Mouse (Mus musculus): ENCODE measurements around the gene Rab26.

Gene Rab26

GRCm38 (mm10) chr17:24507806-24508460 lies 26.1 kb downstream of the Rab26 start:
- no peak for DNase-seq (ENCODE audit: low spot score in 2 of 2)

- no peak for DNase-seq (ENCODE audit: low spot score in 2 of 2)
Measured at GRCm38 (mm10) chr17:24507129-24507664, 26.8 kb downstream of the Rab26 start.

GRCm38 (mm10) chr17:24506332-24507070 lies 27.5 kb downstream of the Rab26 start:
- peak in 1 of 2 experiments; percentile 32 for DNase-seq (ENCODE audit: low spot score in 2 of 2)

DNA sequence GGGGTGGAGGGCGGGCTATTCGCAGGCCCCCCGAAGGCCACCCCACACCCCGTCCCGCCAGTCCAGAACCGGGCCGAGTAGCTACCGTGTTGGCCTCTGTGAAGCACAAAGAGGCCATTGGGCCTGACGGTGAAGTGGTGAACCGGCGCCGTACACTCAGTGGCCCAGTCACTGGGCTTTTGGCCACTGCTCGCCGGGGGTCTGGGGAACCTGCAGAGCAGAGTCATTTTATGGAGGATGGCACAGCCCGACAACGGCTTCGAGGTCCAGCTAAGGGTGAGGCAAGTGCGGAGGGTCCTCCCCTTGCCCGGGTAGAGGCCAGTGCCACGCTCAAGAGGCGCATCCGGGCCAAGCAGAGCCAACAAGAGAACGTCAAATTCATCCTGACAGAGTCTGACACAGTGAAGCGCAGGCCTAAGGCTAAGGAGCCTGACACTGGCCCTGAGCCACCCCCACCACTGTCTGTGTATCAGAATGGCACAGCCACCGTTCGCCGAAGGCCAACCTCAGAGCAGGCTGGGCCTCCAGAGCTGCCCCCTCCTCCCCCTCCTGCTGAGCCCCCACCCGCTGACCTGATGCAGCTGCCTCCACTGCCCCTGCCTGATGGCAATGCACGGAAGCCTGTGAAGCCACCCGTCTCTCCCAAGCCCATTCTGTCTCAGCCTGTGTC lies 28.6 kb downstream of the Rab26 start:
- DNase-seq (ENCODE audit: low spot score in 2 of 2), result no peak

- DNase-seq (ENCODE audit: low spot score in 2 of 2), result no peak
Measured at GRCm38 (mm10) chr17:24504085-24504484, 29.9 kb downstream of the Rab26 start.

- DNase-seq (ENCODE audit: low spot score in 2 of 2), result no peak
Measured at GRCm38 (mm10) chr17:24502208-24502607, 31.8 kb downstream of the Rab26 start.

- DNase-seq (ENCODE audit: low spot score in 2 of 2), result no peak
Measured at GRCm38 (mm10) chr17:24496026-24496425, 38.0 kb downstream of the Rab26 start.

DNA sequence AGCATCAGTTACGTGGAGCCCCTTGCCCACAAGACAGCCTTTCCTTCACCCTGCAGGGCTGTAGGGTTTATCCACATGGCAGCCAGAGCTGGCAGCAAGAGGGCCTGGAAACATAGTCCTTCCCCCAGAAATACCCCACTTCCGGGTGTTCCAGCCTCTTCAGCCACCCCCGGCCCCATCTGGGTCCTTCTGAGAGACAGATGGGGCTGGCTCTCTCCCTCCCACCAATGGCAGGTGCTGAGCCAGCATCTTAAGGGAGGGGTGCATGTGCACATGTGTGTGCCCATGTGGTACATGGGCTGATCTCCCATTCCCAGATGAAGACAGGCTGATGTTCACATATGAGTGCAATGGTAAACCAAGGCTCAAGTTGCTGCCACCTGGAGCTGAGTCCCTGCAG lies 38.6 kb downstream of the Rab26 start:
- no peak for DNase-seq (ENCODE audit: low spot score in 2 of 2)

- DNase-seq (ENCODE audit: low spot score in 2 of 2), result no peak
Measured at GRCm38 (mm10) chr17:24494627-24495335, 39.2 kb downstream of the Rab26 start.

DNA sequence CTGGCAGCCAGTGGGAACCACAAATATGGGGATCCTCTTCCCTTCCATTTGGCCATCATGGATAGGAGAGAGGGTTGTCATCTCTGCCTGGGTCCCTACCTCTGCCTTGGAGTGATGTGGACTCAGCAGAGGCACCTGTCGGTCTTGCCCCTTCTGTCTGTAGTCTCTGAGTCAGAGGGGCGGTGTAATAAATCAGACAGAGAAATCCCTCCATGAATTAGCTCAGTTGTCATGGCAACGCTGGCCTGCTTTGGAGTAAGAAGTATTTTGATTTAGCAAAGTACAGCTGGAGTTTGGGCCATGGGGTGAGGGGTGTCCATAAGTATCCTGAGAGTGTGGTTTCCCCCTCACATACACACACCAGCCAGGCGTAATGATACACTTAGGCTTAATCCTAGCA lies 43.6 kb downstream of the Rab26 start:
- no peak for DNase-seq (ENCODE audit: low spot score in 2 of 2)

DNA sequence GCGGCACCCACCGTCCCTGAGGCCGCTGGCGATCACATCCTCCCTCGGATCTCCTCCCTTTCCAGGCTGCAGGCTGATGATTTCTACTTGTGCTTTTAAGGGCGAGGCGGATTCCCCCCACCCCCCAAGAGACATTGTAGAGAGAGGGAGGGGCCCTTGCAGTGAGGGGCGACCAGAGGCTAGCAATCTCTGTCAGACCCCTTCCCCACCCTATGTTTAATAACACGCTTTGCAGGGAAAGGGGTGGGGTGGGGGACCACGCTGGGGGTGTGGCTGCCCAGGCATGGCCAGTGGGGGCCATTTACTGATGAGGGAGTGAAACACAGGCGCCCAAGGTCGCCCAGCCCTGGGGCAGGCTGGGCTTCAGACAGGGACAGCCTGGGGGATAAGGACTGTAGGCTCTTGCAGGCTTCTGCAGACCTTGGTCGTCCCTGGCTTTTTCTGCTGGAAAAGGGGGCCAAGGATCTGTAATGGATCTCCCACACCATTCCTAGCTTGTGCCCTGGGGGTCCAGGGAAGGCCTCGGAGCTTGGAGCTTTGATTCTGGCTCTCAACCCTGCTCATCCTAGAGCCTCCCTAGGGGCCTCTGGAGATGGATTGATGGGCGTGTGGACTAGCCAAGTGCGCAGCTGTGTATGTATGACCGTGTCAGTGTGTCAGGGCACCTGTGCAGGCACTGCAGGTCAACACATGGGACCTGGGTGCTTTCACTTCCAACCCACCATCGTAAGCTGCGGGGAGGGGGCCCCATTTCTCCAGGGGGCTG lies 44.6 kb downstream of the Rab26 start:
- no peak for DNase-seq (ENCODE audit: low spot score in 2 of 2)

DNA sequence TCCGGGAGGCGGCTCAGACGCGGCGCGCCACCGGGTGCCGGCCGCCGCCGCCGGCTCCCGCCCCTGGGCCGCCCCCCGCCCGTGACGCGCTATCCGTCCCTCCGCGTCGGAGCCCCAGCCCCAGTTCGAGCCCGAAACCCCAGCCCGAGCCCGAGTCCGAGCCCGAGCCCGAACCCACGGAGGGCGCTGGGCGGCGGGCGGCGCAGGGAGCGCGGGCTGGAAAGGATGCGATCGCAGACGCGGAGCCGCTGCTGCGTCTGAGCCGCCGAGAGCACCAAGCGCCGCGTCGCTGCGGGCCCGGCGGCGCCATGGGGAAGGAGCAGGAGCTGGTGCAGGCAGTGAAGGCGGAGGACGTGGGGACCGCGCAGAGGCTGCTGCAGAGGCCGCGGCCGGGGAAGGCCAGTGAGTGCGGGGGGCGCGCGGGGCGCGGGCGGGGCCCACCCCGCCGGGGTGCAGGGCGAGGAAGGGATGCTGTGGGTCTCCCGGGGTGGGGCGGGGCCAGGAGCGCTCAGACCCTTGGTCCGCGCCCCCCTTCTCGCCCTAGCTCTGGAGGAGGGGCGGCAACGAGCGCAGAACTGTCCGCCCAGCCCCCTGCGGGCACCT lies 45.2 kb downstream of the Rab26 start:
- DNase-seq (ENCODE audit: low spot score in 2 of 2), result no peak

- no peak for DNase-seq (ENCODE audit: low spot score in 2 of 2)
Measured at GRCm38 (mm10) chr17:24488186-24488661, 45.8 kb downstream of the Rab26 start, which contains the start of gene Caskin1. TSS of gene Caskin1 (plus strand) at chr17:24488601.

GRCm38 (mm10) chr17:24485090-24485860 lies 48.7 kb downstream of the Rab26 start:
- no peak for DNase-seq (ENCODE audit: low spot score in 2 of 2)

GRCm38 (mm10) chr17:24483495-24483894 lies 50.5 kb downstream of the Rab26 start:
- no peak for DNase-seq (ENCODE audit: low spot score in 2 of 2)

DNA sequence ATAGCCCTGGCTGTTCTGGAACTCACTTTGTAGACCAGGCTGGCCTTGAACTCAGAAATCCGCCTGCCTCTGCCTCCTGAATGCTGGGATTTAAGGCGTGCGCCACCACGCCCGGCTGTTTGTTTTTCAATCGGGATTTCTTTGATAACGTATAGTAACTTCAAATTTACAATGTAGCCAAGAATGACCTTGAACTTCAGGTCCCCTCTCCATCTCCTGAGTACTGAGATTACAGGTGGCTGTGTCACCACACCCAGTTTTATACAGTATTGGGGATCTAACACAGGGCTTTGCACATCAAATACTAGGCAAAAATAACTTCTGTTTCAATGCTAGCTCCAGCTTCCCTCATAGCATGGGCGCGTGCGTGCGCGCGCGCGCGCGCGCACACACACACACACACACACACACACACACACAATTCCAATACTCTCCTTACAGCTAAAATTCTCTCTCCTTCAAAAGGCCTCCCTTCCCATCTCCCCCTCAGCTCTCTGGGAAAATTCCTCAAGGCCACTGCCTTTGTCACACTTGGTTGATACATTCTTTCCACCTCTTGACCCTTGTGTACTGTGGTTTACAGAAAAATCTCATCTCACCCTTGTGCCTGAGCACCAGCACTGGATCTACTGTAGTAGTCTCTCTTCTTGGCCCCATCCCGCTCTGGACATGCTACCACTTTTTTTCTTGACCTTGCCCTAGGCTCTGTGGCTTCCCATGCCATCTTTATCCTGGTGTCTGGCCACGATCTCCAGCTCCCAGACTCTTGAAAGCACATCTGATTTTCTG lies 52.8 kb downstream of the Rab26 start:
- DNase-seq (ENCODE audit: low spot score in 2 of 2), result no peak

- DNase-seq (ENCODE audit: low spot score in 2 of 2), result no peak
Measured at GRCm38 (mm10) chr17:24480201-24480826, 53.7 kb downstream of the Rab26 start.

DNA sequence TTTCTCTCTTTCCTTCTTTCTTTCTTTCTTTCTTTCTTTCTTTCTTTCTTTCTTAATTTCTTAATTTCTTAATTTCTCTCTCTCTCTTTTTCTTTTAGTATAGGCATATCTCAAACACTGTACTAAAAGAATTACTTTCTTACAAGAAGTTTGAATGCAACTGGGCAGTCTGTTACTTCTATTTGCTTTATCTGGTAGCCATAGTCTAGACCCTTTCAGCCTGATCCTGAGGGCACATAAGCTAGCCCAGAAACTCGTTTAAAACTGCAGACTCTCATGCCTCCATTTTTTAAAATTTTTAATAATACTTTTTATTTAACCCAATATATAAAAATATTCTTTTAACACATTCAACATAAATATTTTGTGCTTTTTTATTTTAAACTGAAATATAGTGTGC lies 54.6 kb downstream of the Rab26 start:
- no peak for DNase-seq (ENCODE audit: low spot score in 2 of 2)
